In the genomic region with DNA sequence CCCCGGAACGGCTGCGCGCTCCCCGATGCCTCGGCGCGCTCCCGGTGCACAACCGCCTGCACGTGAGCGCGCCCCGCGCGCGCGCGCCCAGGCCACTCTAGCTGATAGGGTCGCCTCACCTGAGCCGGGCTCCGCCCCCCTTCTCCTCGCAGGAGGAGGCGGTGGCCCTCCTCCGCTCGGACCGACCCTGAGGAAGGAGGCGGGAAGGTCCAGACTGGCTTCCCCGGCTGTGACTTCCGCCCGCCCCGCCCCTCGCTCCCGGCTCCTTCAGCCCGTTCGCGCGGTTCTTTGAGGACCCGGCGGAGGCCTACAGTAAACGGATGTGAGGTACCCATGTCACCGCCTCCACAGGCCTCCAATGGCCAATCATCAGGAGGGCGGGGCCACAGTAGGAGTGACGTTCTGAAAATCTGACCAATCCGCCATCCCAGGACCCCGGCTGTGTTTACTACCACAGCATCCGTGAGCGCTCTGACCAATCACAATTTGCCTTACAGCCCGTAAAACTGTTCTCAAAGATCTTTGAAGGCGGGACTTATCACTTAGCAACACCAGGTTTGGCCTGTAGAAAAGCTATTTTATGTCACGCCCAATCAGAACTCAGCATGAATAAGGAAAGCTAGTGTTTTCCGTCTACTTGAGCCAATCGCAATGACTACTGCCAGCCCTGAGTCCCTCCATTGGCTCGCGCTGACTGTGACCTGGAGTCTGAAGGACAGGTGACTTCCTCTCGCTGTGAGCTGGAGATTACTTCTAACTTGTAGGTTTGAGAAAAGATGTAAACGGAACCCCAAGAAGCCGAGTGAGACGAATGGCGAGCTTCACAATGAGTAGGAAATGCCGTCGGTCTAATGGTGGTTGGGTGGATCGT, we compare ENCODE assay signal across 8 mouse cellular contexts. TPM values are rescaled to one million over a fixed set of nuclear protein-coding genes. Genes with fewer than 3 reads are reported as not detected.
A peak's percentile ranks its signal among the peaks of the same experiment; 100 is the strongest.
DNase-seq lines count a peak whose midpoint lies in the region; ATAC-seq and TF ChIP-seq lines count a peak whose summit lies in the region.

A gene (minus strand): TSS at position 308 of the 871 bp plus-strand sequence.

- DNase-seq in Patski (ENCODE audit: low read depth, low spot score) = peak; percentile 100
- peak; percentile 99 for DNase-seq in cerebellum, postnatal 14 days
- peak; percentile 99 to 100 for DNase-seq in frontal cortex, postnatal 14 days (ENCODE audit: low spot score in 2 of 2)
- peak; percentile 89 to 90 for DNase-seq in layer of hippocampus, postnatal 25 days (ENCODE audit: extremely low spot score in 1 of 2, low spot score in 1 of 2)
- DNase-seq in lung, postnatal 25 days (ENCODE audit: low spot score) = peak; percentile 100
- DNase-seq in retina, embryonic 14.5 days (ENCODE audit: low spot score) = peak; percentile 100
- DNase-seq in thymus, postnatal 4 days = peak; percentile 97

- H3K36me3 ChIP-seq in hindbrain, embryonic 13.5 days = no peaks in the 10 kb centered on the region

- TF ChIP-seq CTCF in Patski (IDR thresholded peaks at IDR 0.05) = no peak

- H3K9ac ChIP-seq in hindbrain, embryonic 13.5 days = peak within 1 kb of the TSS; percentile 94

- WGBS in hindbrain, embryonic 13.5 days = under 1% methylated on average over 59 of the region's 63 CpGs

- in situ Hi-C loops in Patski (cut with MboI; ENCODE audit: low pct_unique_long_range_greater_than_20kb) = loop anchor here (5.0 to 10.0 kb wide), 2 partner anchors 40 to 522 kb away; a partner anchor contains a TSS

- POLR2A ChIA-PET in Patski (lab: Charles Lee) = interaction anchor here (1.0 kb wide), 1 partner anchor 22 kb away, joined by 3 read pairs; no protein-coding TSS in a partner anchor

- ATAC-seq in Patski = peak; percentile 95
- ATAC-seq in hindbrain, embryonic 13.5 days (ENCODE audit: low FRiP score) = peak; percentile 99

- peak within 1 kb of the TSS; percentile 78 for H3K4me2 ChIP-seq in hindbrain, embryonic 13.5 days

- H3K4me3 ChIP-seq in hindbrain, embryonic 13.5 days = peak within 1 kb of the TSS; percentile 87

- H3K4me1 ChIP-seq in hindbrain, embryonic 13.5 days (replicated peaks) = peaks cover 26% of the 10 kb centered on the region

- H3K27ac ChIP-seq in hindbrain, embryonic 13.5 days = peak within 1 kb of the TSS; percentile 97

- no peaks in the 10 kb centered on the region for H3K27me3 ChIP-seq in Patski
- H3K27me3 ChIP-seq in hindbrain, embryonic 13.5 days = no peaks in the 10 kb centered on the region

- H3K9me3 ChIP-seq in hindbrain, embryonic 13.5 days = no peaks in the 10 kb centered on the region

- CTCF ChIA-PET in Patski (lab: Charles Lee) = interaction anchor here (1.6 to 2.9 kb wide), 2 partner anchors 25 to 39 kb away, joined by 3 to 9 read pairs; no protein-coding TSS in a partner anchor

RNA-seq across cellular contexts. Expression of the gene that starts here (rescaled TPM):
- polyA plus RNA-seq in Patski (2021) = 5.6 TPM
- 45.6 and 48.4 TPM in 2 replicates for polyA plus RNA-seq in hindbrain, embryonic 13.5 days (2015; fragmentation: Nextera tagmentation; extraction: Ambion mirVana)
- 10 to 100 TPM; 10.1 TPM for total RNA-seq in layer of hippocampus, postnatal 25 days (2021)

Comparison
In these comparisons a context has a peak if more than half of its experiments do, and no peak if none do; other contexts are left out.
1. Peak in every context shown above with its lines: DNase-seq, ATAC-seq, H3K4me3 ChIP-seq and H3K27ac ChIP-seq.